Comparison of ENCODE assay signal across 13 mouse cellular contexts in the genomic region with DNA sequence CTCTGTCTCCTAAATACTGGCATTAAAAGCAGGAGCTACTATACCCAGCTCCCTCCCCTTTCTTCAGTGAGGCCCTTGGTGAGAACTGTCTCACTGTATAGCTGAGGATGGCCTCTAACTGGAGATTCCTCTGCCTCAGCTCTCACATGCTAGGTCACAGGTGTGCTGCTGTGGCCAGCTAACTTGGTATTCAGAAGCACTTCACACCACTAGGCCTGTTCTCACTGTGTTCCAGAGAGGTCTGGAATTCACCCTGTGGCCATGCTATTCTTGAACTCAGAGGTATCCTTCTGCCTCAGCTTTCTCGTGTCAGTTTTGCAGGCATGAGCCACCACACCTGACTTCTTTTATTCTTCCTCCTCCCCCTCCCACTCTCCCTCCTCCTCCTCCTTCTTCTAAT. TPM values are rescaled to one million over a fixed set of nuclear protein-coding genes. Genes with fewer than 3 reads are reported as not detected.
DNase-seq lines count a peak whose midpoint lies in the region; ATAC-seq and TF ChIP-seq lines count a peak whose summit lies in the region.
"Had no signal": no experiment of that assay in that cellular context is flagged by ENCODE, and none has a peak within 500 bp of the region (broad histone marks: within the 10 kb centered on the region; RNA-seq: fewer than 3 reads in every experiment).

No protein-coding gene starts in this region.

- H3K36me3 ChIP-seq in hindbrain, embryonic 14.5 days (replicated peaks; ENCODE audit: control insufficient read depth, insufficient read depth), result peaks cover 5% of the 10 kb centered on the region; the same call in 1 of the 2 replicates
- no peaks in the 10 kb centered on the region for H3K36me3 ChIP-seq in hindbrain, embryonic 12.5 days
- 0 out of 2 replicates have a peak, but pooled peaks cover 3% of the 10 kb centered on the region for H3K36me3 ChIP-seq in neural tube, embryonic 13.5 days
- peaks cover 30% of the 10 kb centered on the region for H3K36me3 ChIP-seq in intestine, postnatal 0 days (ENCODE audit: control insufficient read depth, insufficient read depth)
- H3K36me3 ChIP-seq in stomach, embryonic 15.5 days, result 0 out of 2 replicates have a peak, but pooled peaks cover 2% of the 10 kb centered on the region

- 76% methylated on average over 1 of the region's 1 CpGs for WGBS in hindbrain, embryonic 14.5 days
- WGBS in hindbrain, embryonic 12.5 days, result 88% methylated on average over 1 of the region's 1 CpGs
- WGBS in neural tube, embryonic 13.5 days, result 88% methylated on average over 1 of the region's 1 CpGs
- 77% methylated on average over 1 of the region's 1 CpGs for WGBS in intestine, postnatal 0 days
- WGBS in stomach, embryonic 15.5 days, result 85% methylated on average over 1 of the region's 1 CpGs

- H3K4me3 ChIP-seq in hindbrain, embryonic 14.5 days (replicated peaks; ENCODE audit: low read length), result no peak overlapping the region
- H3K4me3 ChIP-seq in hindbrain, embryonic 12.5 days, result no peak overlapping the region
- H3K4me3 ChIP-seq in neural tube, embryonic 13.5 days, result 0 out of 2 replicates have a peak overlapping the region, but pooled peaks have one; percentile 38
- H3K4me3 ChIP-seq in intestine, postnatal 0 days (ENCODE audit: low read depth, low read length), result peak overlapping the region; percentile 51
- peak overlapping the region; percentile 5; the same call in 1 of the 2 replicates for H3K4me3 ChIP-seq in stomach, embryonic 15.5 days (replicated peaks)
- H3K4me3 ChIP-seq: embryonic facial prominence, embryonic 13.5 days had no signal

- H3K27me3 ChIP-seq in hindbrain, embryonic 14.5 days (ENCODE audit: control insufficient read depth, insufficient read depth, low read length), result no peaks in the 10 kb centered on the region
- no peaks in the 10 kb centered on the region for H3K27me3 ChIP-seq in hindbrain, embryonic 12.5 days
- no peaks in the 10 kb centered on the region for H3K27me3 ChIP-seq in neural tube, embryonic 13.5 days
- no peaks in the 10 kb centered on the region for H3K27me3 ChIP-seq in intestine, postnatal 0 days (replicated peaks; ENCODE audit: control insufficient read depth, insufficient read depth, low read length)
- H3K27me3 ChIP-seq in stomach, embryonic 15.5 days (replicated peaks), result no peaks in the 10 kb centered on the region
- H3K27me3 ChIP-seq: embryonic facial prominence, embryonic 13.5 days had no signal

- H3K4me1 ChIP-seq in hindbrain, embryonic 14.5 days (replicated peaks; ENCODE audit: control insufficient read depth, insufficient read depth, low read length), result 0 out of 2 replicates have a peak, but pooled peaks cover 10% of the 10 kb centered on the region
- H3K4me1 ChIP-seq in hindbrain, embryonic 12.5 days, result peaks cover 3% of the 10 kb centered on the region; the same call in 1 of the 2 replicates
- peaks cover 9% of the 10 kb centered on the region for H3K4me1 ChIP-seq in neural tube, embryonic 13.5 days (replicated peaks)
- 0 out of 2 replicates have a peak, but pooled peaks cover 5% of the 10 kb centered on the region for H3K4me1 ChIP-seq in intestine, postnatal 0 days (replicated peaks; ENCODE audit: control insufficient read depth, insufficient read depth, low read length)
- H3K4me1 ChIP-seq in stomach, embryonic 15.5 days, result peaks cover 11% of the 10 kb centered on the region

- no peak for TF ChIP-seq CTCF in intestine, postnatal 0 days (IDR thresholded peaks at IDR 0.05; ENCODE audit: low read depth)

- DNase-seq in hindbrain, embryonic 14.5 days (ENCODE audit: low spot score), result no peak
- DNase-seq in neural tube, embryonic 10.5 days (ENCODE audit: extremely low spot score, low spot score), result no peak
- no peak for DNase-seq in embryo, embryonic 10.5 days (ENCODE audit: low spot score)
- DNase-seq in lung, postnatal 10 days, result no peak
- DNase-seq: adrenal gland, postnatal 36 days; cerebellum, adult 8-10 months; lung, postnatal 14 days had no signal

- 0 out of 2 replicates have a peak overlapping the region, but pooled peaks have one; percentile 4 for H3K4me2 ChIP-seq in hindbrain, embryonic 14.5 days (replicated peaks)
- H3K4me2 ChIP-seq in hindbrain, embryonic 12.5 days (replicated peaks), result no peak overlapping the region
- H3K4me2 ChIP-seq in neural tube, embryonic 13.5 days, result peak overlapping the region; percentile 48
- H3K4me2 ChIP-seq in intestine, postnatal 0 days (replicated peaks; ENCODE audit: low read depth), result peak overlapping the region; percentile 63
- H3K4me2 ChIP-seq in stomach, embryonic 15.5 days, result peak overlapping the region; percentile 54
- H3K4me2 ChIP-seq: embryonic facial prominence, embryonic 13.5 days had no signal

- no peak overlapping the region for H3K27ac ChIP-seq in hindbrain, embryonic 14.5 days
- H3K27ac ChIP-seq in hindbrain, embryonic 12.5 days, result no peak overlapping the region
- no peak overlapping the region for H3K27ac ChIP-seq in neural tube, embryonic 13.5 days (replicated peaks)
- peak overlapping the region; percentile 57 for H3K27ac ChIP-seq in intestine, postnatal 0 days (ENCODE audit: low read depth, low read length)
- no peak overlapping the region for H3K27ac ChIP-seq in stomach, embryonic 15.5 days
- H3K27ac ChIP-seq: embryonic facial prominence, embryonic 13.5 days had no signal

- no peak overlapping the region for H3K9ac ChIP-seq in hindbrain, embryonic 14.5 days
- H3K9ac ChIP-seq in hindbrain, embryonic 12.5 days, result no peak overlapping the region
- H3K9ac ChIP-seq in neural tube, embryonic 13.5 days, result no peak overlapping the region
- peak overlapping the region; percentile 63 for H3K9ac ChIP-seq in intestine, postnatal 0 days (ENCODE audit: low read depth, low read length)
- no peak overlapping the region for H3K9ac ChIP-seq in stomach, embryonic 15.5 days
- H3K9ac ChIP-seq: embryonic facial prominence, embryonic 13.5 days had no signal

- no peak for ATAC-seq in hindbrain, embryonic 14.5 days (ENCODE audit: low FRiP score)
- no peak for ATAC-seq in hindbrain, embryonic 12.5 days (ENCODE audit: low FRiP score)
- no peak for ATAC-seq in neural tube, embryonic 13.5 days (ENCODE audit: low read depth)
- ATAC-seq in intestine, postnatal 0 days, result no peak
- no peak for ATAC-seq in stomach, embryonic 15.5 days (ENCODE audit: insufficient read depth, low FRiP score, low read depth)
- ATAC-seq: forebrain, embryonic 16.5 days had no signal

- H3K9me3 ChIP-seq in hindbrain, embryonic 14.5 days (ENCODE audit: control insufficient read depth, low read length), result no peaks in the 10 kb centered on the region
- no peaks in the 10 kb centered on the region for H3K9me3 ChIP-seq in hindbrain, embryonic 12.5 days (replicated peaks)
- no peaks in the 10 kb centered on the region for H3K9me3 ChIP-seq in neural tube, embryonic 13.5 days
- no peaks in the 10 kb centered on the region for H3K9me3 ChIP-seq in intestine, postnatal 0 days (ENCODE audit: control insufficient read depth)
- H3K9me3 ChIP-seq in stomach, embryonic 15.5 days, result no peaks in the 10 kb centered on the region
- H3K9me3 ChIP-seq: embryonic facial prominence, embryonic 13.5 days had no signal

RNA-seq across cellular contexts. Expression of gene Selenop, which starts 4.8 kb away (rescaled TPM):
- 184 and 189 TPM in 2 replicates for polyA plus RNA-seq in hindbrain, embryonic 14.5 days (2014; fragmentation: Nextera tagmentation; extraction: Ambion mirVana)
- polyA plus RNA-seq in hindbrain, embryonic 12.5 days (2016; fragmentation: Nextera tagmentation; extraction: Ambion mirVana), result 77.9 and 85.9 TPM in 2 replicates
- polyA plus RNA-seq in neural tube, embryonic 13.5 days (2015; fragmentation: Nextera tagmentation; extraction: Ambion mirVana), result 145 and 158 TPM in 2 replicates
- 2,235 and 2,243 TPM in 2 replicates for polyA plus RNA-seq in intestine, postnatal 0 days (2015; fragmentation: Nextera tagmentation; extraction: Ambion mirVana)
- polyA plus RNA-seq in stomach, embryonic 15.5 days (2015; fragmentation: Nextera tagmentation; extraction: Ambion mirVana), result 293 and 302 TPM in 2 replicates

RNA-seq across cellular contexts. Expression of gene Ccdc152, which starts 30.1 kb away (rescaled TPM):
- polyA plus RNA-seq in hindbrain, embryonic 14.5 days (2014; fragmentation: Nextera tagmentation; extraction: Ambion mirVana), result 0.17 and 0.58 TPM in 2 replicates
- not detected in 2 replicates for polyA plus RNA-seq in hindbrain, embryonic 12.5 days (2016; fragmentation: Nextera tagmentation; extraction: Ambion mirVana)
- polyA plus RNA-seq in neural tube, embryonic 13.5 days (2015; fragmentation: Nextera tagmentation; extraction: Ambion mirVana), result not detected in 2 replicates
- 4.8 and 5.7 TPM in 2 replicates for polyA plus RNA-seq in intestine, postnatal 0 days (2015; fragmentation: Nextera tagmentation; extraction: Ambion mirVana)
- polyA plus RNA-seq in stomach, embryonic 15.5 days (2015; fragmentation: Nextera tagmentation; extraction: Ambion mirVana), result 0.30 and 0.32 TPM in 2 replicates
- polyA plus RNA-seq: embryonic facial prominence, embryonic 13.5 days; forebrain, embryonic 16.5 days had no signal

Comparison
In these comparisons a context has a peak if more than half of its experiments do, and no peak if none do; other contexts are left out.
1. H3K4me3 ChIP-seq: peak in neural tube, embryonic 13.5 days (single experiment), intestine, postnatal 0 days (single experiment) and stomach, embryonic 15.5 days (single experiment); none in hindbrain, embryonic 14.5 days (single experiment) and hindbrain, embryonic 12.5 days (single experiment).